Mouse (Mus musculus): ENCODE data around the gene Ly6g5b.

GRCm38 (mm10) chr17:35097164-35097655 lies 18.0 kb downstream of the Ly6g5b start:
- TF ChIP-seq POLR2A (IDR thresholded peaks at IDR 0.05; ENCODE audit: insufficient read depth, low read length) = no peak
- no peak for TF ChIP-seq CTCF (IDR thresholded peaks at IDR 0.05; ENCODE audit: low read depth, low read length)

Measured in ES-Bruce4 (cell line).